Mouse (Mus musculus) intestine, embryonic 14.5 days (tissue): Measurements from ENCODE around the gene Homez. TPM values are rescaled to one million over a fixed set of nuclear protein-coding genes. Genes with fewer than 3 reads are reported as not detected.

ENCODE experiments used
- ATAC-seq: fragments of 200-750 bp; cut with Nextera tagmentation; replicated peaks from 2 replicates; pipeline ENCODE4 v1.8.0; 2017; ENCODE audit warnings: low read depth, moderate number of reproducible peaks, moderate TSS enrichment, moderate library complexity; ENCODE audit not compliant: low FRiP score, low TSS enrichment
- DNase-seq: peaks from one replicate; pipeline ENCODE4 v3.0.0-alpha.2; 2018; ENCODE audit warnings: low spot score
- H3K27ac ChIP-seq: fragments of 300-500 bp; sonication (generic); 2 replicates; pipeline ENCODE4 v1.5.1; 2014; ENCODE audit warnings: low read depth, mild to moderate bottlenecking, control low read depth
- H3K27me3 ChIP-seq: fragments of 300-500 bp; sonication (generic); replicated peaks from 2 replicates; pipeline ENCODE4 v1.6.1; 2014; ENCODE audit warnings: low read length, control low read depth; ENCODE audit not compliant: control insufficient read depth, insufficient read depth
- H3K36me3 ChIP-seq: fragments of 300-500 bp; sonication (generic); 2 replicates; pipeline ENCODE4 v1.6.1; 2014; ENCODE audit warnings: low read length, control low read depth; ENCODE audit not compliant: control insufficient read depth, insufficient read depth
- H3K4me1 ChIP-seq: fragments of 300-500 bp; sonication (generic); replicated peaks from 2 replicates; pipeline ENCODE4 v1.6.1; 2014; ENCODE audit warnings: low read length, control low read depth, mixed read lengths; ENCODE audit not compliant: control insufficient read depth, insufficient read depth
- H3K4me2 ChIP-seq: fragments of 300-500 bp; sonication (generic); 2 replicates; pipeline ENCODE4 v1.6.1; 2014; ENCODE audit warnings: low read length
- H3K4me3 ChIP-seq: fragments of 300-500 bp; sonication (generic); 2 replicates; pipeline ENCODE4 v1.5.1; 2014; ENCODE audit warnings: low read depth, low read length, control low read depth, mixed read lengths
- H3K9ac ChIP-seq: fragments of 300-500 bp; sonication (generic); 2 replicates; pipeline ENCODE4 v1.6.1; 2014; ENCODE audit warnings: mild to moderate bottlenecking, low read length
- H3K9me3 ChIP-seq: fragments of 300-500 bp; sonication (generic); 2 replicates; pipeline ENCODE4 v1.6.1; 2016; ENCODE audit warnings: low read length, control low read depth; ENCODE audit not compliant: control insufficient read depth
- WGBS: fragments of 180-500 bp; shearing (Covaris S2); extraction: QIAGEN DNeasy Blood & Tissue Kit; methylation state at CpG from one replicate; pipeline ENCODE4 v1.1.7; 2014; 5-methylcytosine and 5-hydroxymethylcytosine counted together
- polyA plus RNA-seq: library from polyadenylated mRNA; unstranded; fragments of >200 nt; fragmentation: Nextera tagmentation; extraction: Ambion mirVana; gene quantifications from 2 replicates; pipeline ENCODE4 v1.2.1, GENCODE M21; 2014

Homez gene
- polyA plus RNA-seq, 1 experiment from 2014 or later, result 7.4 TPM

GRCm38 (mm10) chr14:54897445-54897844 is 26.7 kb upstream of the Homez start:
- H3K27me3 ChIP-seq, result no peaks in the 10 kb centered on the region
- H3K9me3 ChIP-seq, result no peaks in the 10 kb centered on the region
- H3K4me1 ChIP-seq, result peaks cover 7% of the 10 kb centered on the region
- H3K36me3 ChIP-seq, result peaks cover 41% of the 10 kb centered on the region
- ATAC-seq (no peak), DNase-seq (no peak)
- H3K4me2 ChIP-seq, result no peak overlapping the region
- WGBS, result 57% methylated on average over 2 of the region's 2 CpGs
- no peak overlapping the region for H3K27ac ChIP-seq
- H3K4me3 ChIP-seq, result no peak overlapping the region
- H3K9ac ChIP-seq, result no peak overlapping the region

GRCm38 (mm10) chr14:54894296-54895151 is 23.8 kb upstream of the Homez start:
- Histone ChIP-seq H3K9ac (peak overlapping the region; percentile 99), H3K4me3 (peak overlapping the region; percentile 65), H3K36me3 (peaks cover 41% of the 10 kb centered on the region), H3K27me3 (no peaks in the 10 kb centered on the region), H3K27ac (peak overlapping the region; percentile 95), H3K4me2 (peak overlapping the region; percentile 69), H3K9me3 (no peaks in the 10 kb centered on the region), H3K4me1 (peaks cover 7% of the 10 kb centered on the region)
- ATAC-seq (peak; percentile 50), DNase-seq (peak; percentile 80)
- WGBS, result under 1% methylated on average over 53 of the region's 54 CpGs

GRCm38 (mm10) chr14:54893651-54894181 is 23.0 kb upstream of the Homez start:
- under 1% methylated on average over 38 of the region's 38 CpGs for WGBS
- no peaks in the 10 kb centered on the region for H3K27me3 ChIP-seq
- peak overlapping the region; percentile 95 for H3K27ac ChIP-seq
- H3K9me3 ChIP-seq, result no peaks in the 10 kb centered on the region
- peak overlapping the region; percentile 65 for H3K4me3 ChIP-seq
- H3K9ac ChIP-seq, result peak overlapping the region; percentile 99
- H3K4me1 ChIP-seq, result peaks cover 7% of the 10 kb centered on the region
- peak overlapping the region; percentile 57 for H3K4me2 ChIP-seq
- peaks cover 35% of the 10 kb centered on the region for H3K36me3 ChIP-seq
- ATAC-seq, result peak; percentile 99
- peak; percentile 96 for DNase-seq

GRCm38 (mm10) chr14:54892200-54892599 is 21.4 kb upstream of the Homez start, which contains the start of gene Pabpn1:
Pabpn1 (plus strand) TSS chr14:54892500.
- ATAC-seq (no peak), DNase-seq (no peak)
- Histone ChIP-seq H3K4me2 (peak within 1 kb of the TSS; percentile 57), H3K27me3 (no peaks in the 10 kb centered on the region), H3K4me1 (peaks cover 7% of the 10 kb centered on the region), H3K27ac (peak within 1 kb of the TSS; percentile 69), H3K9me3 (no peaks in the 10 kb centered on the region), H3K9ac (peak within 1 kb of the TSS; percentile 36), H3K4me3 (peak within 1 kb of the TSS; percentile 65), H3K36me3 (peaks cover 23% of the 10 kb centered on the region)
- WGBS, result 94% methylated on average over 3 of the region's 3 CpGs

GRCm38 (mm10) chr14:54885309-54885708 is 14.5 kb upstream of the Homez start:
- Histone ChIP-seq H3K9ac (no peak overlapping the region), H3K27me3 (no peaks in the 10 kb centered on the region), H3K27ac (no peak overlapping the region), H3K9me3 (no peaks in the 10 kb centered on the region), H3K4me3 (no peak overlapping the region), H3K36me3 (peaks cover 19% of the 10 kb centered on the region), H3K4me2 (peak overlapping the region; percentile 78), H3K4me1 (peaks cover 15% of the 10 kb centered on the region)
- no peak for DNase-seq
- WGBS, result 87% methylated on average over 11 of the region's 11 CpGs
- no peak for ATAC-seq

- Histone ChIP-seq H3K27me3 (no peaks in the 10 kb centered on the region), H3K4me2 (peak overlapping the region; percentile 78), H3K27ac (peak overlapping the region; percentile 95), H3K4me3 (peak overlapping the region; percentile 52), H3K36me3 (peaks cover 19% of the 10 kb centered on the region), H3K9ac (peak overlapping the region; percentile 74), H3K9me3 (no peaks in the 10 kb centered on the region), H3K4me1 (peaks cover 15% of the 10 kb centered on the region)
- ATAC-seq, result no peak
- DNase-seq, result no peak
- 17% methylated on average over 21 of the region's 21 CpGs for WGBS
Observed at GRCm38 (mm10) chr14:54884022-54884712, 13.4 kb upstream of the Homez start.

- H3K27ac ChIP-seq, result peak within 1 kb of the TSS; percentile 95
- peak; percentile 90 for DNase-seq
- H3K9ac ChIP-seq, result peak within 1 kb of the TSS; percentile 74
Observed at GRCm38 (mm10) chr14:54883154-54884021, 12.6 kb upstream of the Homez start, which contains the start of the genes Bcl2l2 and Gm20521. Bcl2l2 (plus strand) TSS chr14:54883377. Gm20521 (plus strand) TSS chr14:54883441.

More at GRCm38 (mm10) chr14:54883154-54884021, 12.6 kb upstream of the Homez start, which contains the start of the genes Bcl2l2 and Gm20521:
- peaks cover 15% of the 10 kb centered on the region for H3K4me1 ChIP-seq
- under 1% methylated on average over 27 of the region's 27 CpGs for WGBS
- peak within 1 kb of the TSS; percentile 78 for H3K4me2 ChIP-seq
- no peaks in the 10 kb centered on the region for H3K9me3 ChIP-seq
- H3K36me3 ChIP-seq, result peaks cover 19% of the 10 kb centered on the region
- H3K27me3 ChIP-seq, result no peaks in the 10 kb centered on the region
- H3K4me3 ChIP-seq, result peak within 1 kb of the TSS; percentile 52
- ATAC-seq, result peak; percentile 94
